Mouse (Mus musculus) cortical plate, adult 2 months (tissue): ENCODE results near the gene Prickle2.

ENCODE experiments used
- CTCF ChIP-seq: fragments of 200-500 bp; IDR thresholded peaks from 2 replicates; pipeline ENCODE4 v1.5.1; 2011; ENCODE audit warnings: mild to moderate bottlenecking, control low read depth, low read length; ENCODE audit not compliant: insufficient read depth; ENCODE audit errors: extremely low read depth
- POLR2A ChIP-seq: fragments of 200-500 bp; IDR thresholded peaks from 2 replicates; pipeline ENCODE4 v1.6.1; 2011; ENCODE audit warnings: mild to moderate bottlenecking, low read length, control low read depth; ENCODE audit not compliant: insufficient read depth; ENCODE audit errors: extremely low read depth

- TF ChIP-seq CTCF (no peak), POLR2A (no peak)
Observed at GRCm38 (mm10) chr6:92555675-92556074, 150.3 kb downstream of the Prickle2 start.
